Mouse (Mus musculus) right cerebral cortex, postnatal 25 days (tissue): ENCODE results near the gene Cdipt.
A peak's percentile ranks its signal among the peaks of the same experiment; 100 is the strongest.

ENCODE experiments used
- DNase-seq: peaks from one replicate; pipeline ENCODE4 v3.0.0; 2022

Gene Cdipt

DNA sequence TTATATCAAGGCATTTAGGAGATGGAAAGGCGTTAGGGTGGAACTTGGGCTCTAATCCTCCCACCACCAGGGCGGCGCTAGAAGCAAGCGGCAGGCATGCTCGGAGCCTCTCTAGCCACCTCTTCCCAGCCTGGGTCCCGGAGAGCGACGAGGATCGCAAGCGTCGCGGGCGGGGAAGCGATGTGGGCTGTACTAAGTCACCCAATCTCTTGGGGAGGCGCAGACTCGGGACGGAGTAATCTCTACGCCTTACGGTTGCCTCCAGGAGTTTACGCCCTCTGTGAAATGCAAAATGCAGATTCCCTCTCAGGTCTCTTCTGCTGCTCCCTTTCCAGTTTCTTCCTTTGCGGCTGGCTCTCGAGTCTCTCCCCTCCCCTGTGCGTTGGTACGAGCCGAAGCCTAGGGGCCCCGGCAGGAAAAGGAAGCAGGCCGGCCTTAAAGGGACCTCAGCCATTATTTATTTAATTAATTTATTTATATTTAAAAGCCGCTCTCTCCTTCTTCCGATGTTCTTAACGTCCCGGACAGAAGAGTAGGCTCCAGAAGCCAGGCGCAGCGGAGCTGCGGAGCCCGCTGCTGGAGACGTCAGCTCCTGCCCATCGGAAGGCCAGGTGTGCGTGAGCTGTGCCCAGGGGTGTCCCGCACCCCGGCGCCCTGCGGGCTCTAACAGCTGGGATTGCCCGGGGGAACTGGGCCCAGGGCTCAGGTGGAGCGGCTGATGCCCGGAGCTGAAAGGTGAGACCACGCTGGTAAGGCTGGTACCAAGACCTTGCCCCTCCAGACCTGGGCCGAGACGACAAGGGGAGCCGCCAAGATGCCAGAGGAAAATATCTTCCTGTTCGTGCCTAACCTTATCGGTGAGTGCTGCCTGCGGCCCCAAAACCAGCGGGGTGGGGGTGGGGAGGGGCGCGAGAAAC lies 494 bp downstream of the Cdipt start, which contains the start of gene Cdiptos:
Gene Cdiptos, minus strand, starts transcription at position 149 of the 917 bp plus-strand sequence.
- DNase-seq: peak; percentile 94

- DNase-seq: no peak
These were observed 1.3 kb downstream of the Cdipt start for GRCm38 (mm10) chr7:126976878-126977459.

DNA sequence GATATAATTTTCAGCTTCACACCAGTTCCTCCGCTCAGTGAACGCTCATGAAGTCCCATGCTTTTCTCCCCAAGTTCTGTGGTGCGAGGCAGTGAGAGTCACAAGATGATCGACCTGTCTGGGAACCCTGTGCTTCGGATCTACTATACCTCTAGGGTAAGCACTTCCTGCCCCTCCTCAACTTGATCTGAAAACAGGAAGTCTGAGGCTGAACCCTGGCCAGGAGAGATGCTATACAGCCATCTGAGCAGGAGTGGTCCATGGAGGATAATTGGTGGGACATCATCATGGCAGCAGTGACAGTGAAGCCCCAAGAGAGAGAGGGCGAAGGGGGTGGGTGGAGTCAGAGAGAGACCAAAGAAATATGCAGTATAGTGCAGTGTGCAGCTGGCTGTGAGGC lies 3.1 kb downstream of the Cdipt start:
- DNase-seq: no peak

GRCm38 (mm10) chr7:126981601-126982000 lies 5.9 kb downstream of the Cdipt start:
- no peak for DNase-seq

- DNase-seq: no peak
These were observed 6.3 kb downstream of the Cdipt start for GRCm38 (mm10) chr7:126982054-126982453.

DNA sequence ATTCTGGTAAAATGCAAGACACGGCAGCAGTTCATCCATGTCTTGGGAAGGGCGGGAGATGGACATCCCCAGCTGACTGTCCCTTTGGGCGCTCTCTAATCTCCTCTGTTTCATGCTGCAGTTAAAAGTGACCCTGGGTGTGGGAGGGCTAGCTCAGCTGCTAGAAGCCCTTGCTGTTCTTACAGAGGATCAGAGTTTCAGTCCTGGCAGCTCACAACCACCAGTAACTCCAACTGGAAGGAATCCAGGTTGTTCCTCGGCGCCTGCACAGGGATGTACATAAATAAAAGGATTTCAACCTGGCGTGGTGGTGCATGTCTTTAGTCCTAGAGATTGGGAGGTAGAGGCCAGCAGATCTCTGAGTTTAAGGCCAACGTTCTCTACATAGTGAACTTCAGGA lies 7.4 kb downstream of the Cdipt start:
- no peak for DNase-seq

GRCm38 (mm10) chr7:126984667-126985444 lies 9.1 kb downstream of the Cdipt start:
- DNase-seq: peak; percentile 38

DNA sequence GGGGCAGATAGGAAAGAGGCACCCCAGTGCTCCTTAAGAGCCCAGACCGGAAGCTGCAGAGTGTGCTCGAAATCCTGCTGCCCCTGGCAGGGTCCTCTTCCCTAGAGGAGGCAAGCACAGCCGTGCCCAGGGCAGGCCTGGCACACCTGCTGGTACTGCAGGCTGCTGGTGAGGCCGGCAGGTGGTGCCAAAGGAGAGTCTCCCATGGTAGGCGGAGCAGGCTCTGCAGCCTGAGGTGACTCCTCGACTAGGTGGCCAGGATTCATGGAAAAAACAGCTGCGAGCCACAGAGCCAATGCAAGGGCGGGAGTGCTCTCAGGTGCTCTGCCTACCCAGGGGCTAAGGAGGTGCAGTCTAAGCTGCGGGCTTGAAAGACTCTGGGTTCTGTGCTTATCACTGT lies 10.6 kb downstream of the Cdipt start:
- peak; percentile 63 for DNase-seq

- no peak for DNase-seq
These were observed 13.1 kb downstream of the Cdipt start for GRCm38 (mm10) chr7:126988816-126989215.

DNA sequence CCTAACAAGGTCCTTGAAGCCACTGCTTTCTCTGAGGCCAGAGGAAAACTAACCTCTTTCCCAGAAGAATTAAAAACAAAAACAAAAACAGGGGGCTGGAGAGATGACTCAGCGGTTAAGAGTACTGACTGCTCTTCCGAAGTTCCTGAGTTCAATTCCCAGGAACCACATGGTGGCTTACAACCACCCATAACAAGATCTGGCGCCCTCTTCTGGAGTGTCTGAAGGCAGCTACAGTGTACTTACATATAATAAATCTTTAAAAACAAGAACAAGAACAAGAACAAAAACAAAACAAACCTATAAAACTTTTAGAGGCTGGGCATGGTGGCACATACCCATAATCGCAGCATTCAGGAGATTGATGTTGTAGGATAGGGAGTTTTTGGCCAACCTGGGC lies 20.7 kb downstream of the Cdipt start:
- no peak for DNase-seq

GRCm38 (mm10) chr7:126999568-126999967 lies 23.9 kb downstream of the Cdipt start:
- DNase-seq: no peak

DNA sequence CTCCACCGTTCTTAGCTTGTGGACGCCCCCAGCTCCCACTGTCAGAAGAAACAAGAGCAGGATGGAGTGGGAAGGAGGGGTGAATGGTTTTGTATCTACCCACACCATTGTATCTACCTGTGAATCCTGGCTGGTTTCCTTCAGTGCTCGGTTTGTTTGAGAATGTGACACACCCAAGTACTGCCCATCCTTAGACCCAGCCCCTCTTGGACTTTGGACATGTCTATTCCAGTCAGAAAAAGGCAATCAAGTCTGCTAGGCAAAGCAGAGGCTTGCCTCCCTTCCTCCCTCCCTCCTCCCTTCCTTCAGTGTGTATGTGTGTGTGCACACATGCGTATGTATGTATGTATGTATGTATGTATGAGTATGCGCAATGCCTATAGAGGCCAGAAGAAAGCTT lies 27.9 kb downstream of the Cdipt start:
- DNase-seq: no peak

DNA sequence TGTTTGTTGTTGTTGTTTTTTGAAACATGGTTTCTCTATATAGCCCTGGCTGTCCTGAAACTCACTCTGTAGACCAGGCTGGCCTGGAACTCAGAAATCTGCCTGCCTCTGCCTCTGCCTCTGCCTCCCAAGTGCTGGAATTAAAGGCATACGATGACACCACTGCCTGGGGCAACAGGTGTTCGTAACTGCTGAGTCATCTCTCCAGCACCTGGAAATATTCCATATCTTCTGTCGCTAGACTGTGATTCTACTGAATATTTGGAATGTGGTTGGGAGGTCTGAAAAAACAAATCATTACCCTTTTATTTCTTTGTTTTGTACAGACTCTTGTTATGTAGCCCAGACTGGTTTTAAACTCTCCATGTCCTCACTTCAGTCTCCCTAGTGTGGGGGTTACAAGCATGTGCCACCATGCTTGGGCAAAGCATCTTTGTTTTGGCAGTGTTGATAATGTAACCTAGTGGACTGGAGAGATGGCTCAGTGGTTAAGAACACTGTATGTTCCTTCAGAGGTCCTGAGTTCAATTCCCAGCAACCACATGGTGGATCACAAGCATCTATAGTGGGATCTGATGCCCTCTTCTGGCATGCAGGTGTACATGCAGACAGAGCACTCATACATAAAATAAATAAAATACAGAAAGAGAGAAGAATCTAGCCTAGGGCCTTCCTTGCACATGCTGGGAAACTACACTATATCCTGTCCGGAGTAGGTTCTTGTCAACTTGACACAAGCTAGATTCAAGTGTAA lies 28.6 kb downstream of the Cdipt start:
- DNase-seq: no peak

- DNase-seq: no peak
These were observed 31.8 kb downstream of the Cdipt start for GRCm38 (mm10) chr7:127007313-127008024.

DNA sequence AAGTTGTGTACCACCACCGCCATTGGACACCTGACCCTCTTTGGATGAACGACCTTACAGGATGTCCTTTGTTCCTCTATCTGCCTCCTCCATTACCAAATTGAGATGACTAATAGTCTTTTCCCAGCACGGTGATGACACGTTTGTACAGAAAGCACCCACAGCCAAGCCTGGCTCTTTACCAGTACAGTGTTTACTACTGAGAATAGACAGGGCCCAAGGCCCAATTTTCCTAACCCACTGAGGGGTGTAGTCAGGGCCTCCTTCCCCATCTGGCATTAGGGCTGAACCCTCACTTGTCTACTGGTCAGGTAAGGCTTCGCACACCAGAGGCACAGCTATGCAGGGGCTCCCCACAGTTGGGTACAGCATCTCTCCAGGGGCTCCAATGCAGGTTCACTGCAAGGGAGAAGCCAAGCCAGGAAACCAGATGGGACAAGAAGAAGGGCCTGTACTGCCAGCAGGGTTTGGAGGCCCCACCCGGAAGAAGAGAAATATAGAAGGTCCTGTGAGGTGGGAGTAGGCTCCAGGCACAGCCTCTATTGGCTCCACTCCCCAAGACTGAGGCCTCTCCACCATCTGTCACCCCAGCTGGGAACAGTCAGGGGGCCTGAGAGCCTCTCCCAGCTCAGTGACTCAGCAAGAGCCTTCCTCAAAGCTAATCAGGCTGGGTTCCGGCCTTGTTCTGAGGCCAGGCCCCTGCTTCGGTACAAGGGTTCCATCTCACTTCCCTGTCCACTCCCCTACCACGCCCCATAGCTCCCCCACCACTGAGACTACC lies 32.7 kb downstream of the Cdipt start:
- DNase-seq: peak; percentile 78

- DNase-seq: no peak
These were observed 33.8 kb downstream of the Cdipt start for GRCm38 (mm10) chr7:127009307-127010085.

DNA sequence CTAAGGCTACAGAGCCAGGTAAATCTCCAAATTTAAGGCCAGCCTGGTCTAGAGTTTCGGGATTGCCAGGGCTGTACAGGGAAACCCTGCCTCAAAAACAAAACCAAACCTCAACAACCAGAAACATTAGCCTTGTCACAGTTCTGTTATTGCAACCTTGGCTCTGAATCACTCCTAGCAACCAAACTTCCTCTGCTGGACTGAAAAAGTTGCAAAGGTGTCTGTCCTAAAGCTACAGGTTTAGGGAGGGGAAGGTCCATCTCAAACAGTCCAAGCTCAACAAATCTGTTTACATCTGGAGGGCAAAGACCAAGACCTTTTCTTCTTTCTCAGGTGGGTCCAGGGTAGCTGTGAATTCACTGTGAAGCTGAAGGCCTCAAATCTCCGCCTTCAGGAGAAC lies 35.3 kb downstream of the Cdipt start:
- DNase-seq: no peak

DNA sequence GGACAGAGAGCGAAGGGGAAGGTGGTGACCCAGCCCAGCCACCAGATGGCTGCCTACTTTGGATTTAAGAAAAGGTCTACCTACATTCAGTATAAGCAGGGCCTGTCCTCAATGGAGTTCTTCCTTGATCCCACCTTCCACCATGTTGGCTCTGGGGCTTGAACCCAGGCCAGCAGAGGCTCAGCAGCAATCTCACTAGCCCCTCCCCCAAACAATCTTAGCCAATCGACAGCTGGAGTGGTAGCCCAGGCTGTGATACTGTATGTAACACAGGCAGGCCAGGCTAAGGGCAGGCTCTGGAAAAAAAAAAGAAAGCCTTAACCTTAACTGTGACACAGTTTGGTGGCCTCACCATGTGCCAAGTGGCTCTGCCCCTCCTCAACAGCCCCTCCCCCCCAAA lies 36.0 kb downstream of the Cdipt start:
- no peak for DNase-seq

- DNase-seq: no peak
These were observed 36.7 kb downstream of the Cdipt start for GRCm38 (mm10) chr7:127012374-127012773.

- no peak for DNase-seq
These were observed 37.1 kb downstream of the Cdipt start for GRCm38 (mm10) chr7:127012845-127013244.
